Mouse (Mus musculus): ENCODE measurements around the gene Mif. TPM values are rescaled to one million over a fixed set of nuclear protein-coding genes. Genes with fewer than 3 reads are reported as not detected.
"Not testable (repeated sequence)": the region's sequence is repeated elsewhere in the genome, so short reads cannot be mapped to it uniquely, and the experiment has no call there.

Mif gene
- total RNA-seq (2021): 100 to 1,000 TPM; 155 to 170 TPM
- long read RNA-seq, experiment 1, transcript Mif-201 (3 exons, 544 nt): major isoform, 108 of 110 reads
- long read RNA-seq, experiment 1, partial matches to known transcripts: 0 of 110 reads
- long read RNA-seq, experiment 1, other reads (novel, unspliced or antisense): 0 of 110 reads
- long read RNA-seq, experiment 2, transcript Mif-201 (3 exons, 544 nt): major isoform, 149 of 149 reads
- long read RNA-seq, experiment 2, partial matches to known transcripts: 0 of 149 reads
- long read RNA-seq, experiment 2, other reads (novel, unspliced or antisense): 0 of 149 reads

- peak; percentile 87 for DNase-seq
- intact Hi-C loops (cut with DNase I; ENCODE audit: low total_unique reads): not testable (repeated sequence)
These were observed at the start of gene Mif for GRCm38 (mm10) chr10:75859786-75860470. Gene Mif (minus strand): TSS chr10:75860240.

GRCm38 (mm10) chr10:75906882-75907281 lies 46.8 kb upstream of the Mif start:
- DNase-seq: no peak
- intact Hi-C loops (cut with DNase I; ENCODE audit: low total_unique reads): no loop called here

GRCm38 (mm10) chr10:75904391-75904790 lies 44.4 kb upstream of the Mif start:
- DNase-seq: no peak
- intact Hi-C loops (cut with DNase I; ENCODE audit: low total_unique reads): no loop called here

- DNase-seq: peak; percentile 75
These were observed 38.8 kb upstream of the Mif start for GRCm38 (mm10) chr10:75898846-75899245.

DNA sequence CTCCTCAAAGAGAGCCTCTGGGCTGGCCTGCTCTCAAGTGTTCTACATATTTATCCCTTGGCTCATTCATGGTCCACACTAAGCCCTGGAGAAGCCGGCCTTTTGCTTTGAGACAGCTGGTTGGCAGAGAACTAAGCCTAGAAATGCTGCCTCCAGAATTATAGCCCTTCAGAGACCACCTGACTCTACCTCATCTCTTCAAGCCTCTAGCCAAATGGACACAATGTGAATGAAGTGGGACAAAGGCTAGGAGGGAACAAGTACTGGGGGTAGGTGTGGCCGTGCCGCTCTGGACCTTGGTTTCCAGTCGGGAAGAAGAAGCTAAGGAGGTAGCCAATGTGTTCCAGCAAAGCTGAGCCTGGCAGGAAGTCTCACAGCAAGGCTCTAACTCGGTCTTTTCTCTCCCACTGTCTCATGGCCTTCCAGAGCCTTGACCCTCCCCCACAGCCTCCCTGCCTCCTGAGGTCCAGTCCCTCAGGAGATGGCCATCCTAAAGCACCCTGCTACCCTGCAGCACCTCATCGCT lies 38.1 kb upstream of the Mif start:
- intact Hi-C loops (cut with DNase I; ENCODE audit: low total_unique reads): loop anchor here (5.0 kb wide), 1 partner anchor 49 kb away; no protein-coding TSS in a partner anchor
- no peak for DNase-seq

More at GRCm38 (mm10) chr10:75898846-75899245, 38.8 kb upstream of the Mif start:
- intact Hi-C loops (cut with DNase I; ENCODE audit: low total_unique reads): loop anchor here (5.0 kb wide), 1 partner anchor 48 kb away; no protein-coding TSS in a partner anchor

DNA sequence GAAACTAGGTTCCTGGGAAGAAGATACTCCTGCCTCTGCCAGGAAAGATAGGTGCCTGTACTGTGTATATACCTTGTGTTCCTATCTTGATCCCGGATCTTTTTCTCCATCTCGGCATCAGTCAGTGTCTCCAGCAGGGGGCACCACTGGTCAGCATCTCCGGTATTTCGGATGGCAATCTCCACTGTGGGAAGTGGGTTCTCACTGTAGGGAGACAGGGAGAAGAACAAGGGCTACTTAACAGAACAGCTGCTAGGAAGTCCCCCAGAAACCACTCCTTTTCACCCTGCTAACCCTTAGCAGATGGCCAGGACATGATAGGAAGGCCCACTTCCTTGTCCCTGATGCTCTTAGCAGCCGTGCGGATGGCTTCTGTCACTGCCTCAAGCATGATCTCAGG lies 37.3 kb upstream of the Mif start:
- intact Hi-C loops (cut with DNase I; ENCODE audit: low total_unique reads): loop anchor here (5.0 kb wide), 1 partner anchor 50 kb away; no protein-coding TSS in a partner anchor
- DNase-seq: peak; percentile 80

DNA sequence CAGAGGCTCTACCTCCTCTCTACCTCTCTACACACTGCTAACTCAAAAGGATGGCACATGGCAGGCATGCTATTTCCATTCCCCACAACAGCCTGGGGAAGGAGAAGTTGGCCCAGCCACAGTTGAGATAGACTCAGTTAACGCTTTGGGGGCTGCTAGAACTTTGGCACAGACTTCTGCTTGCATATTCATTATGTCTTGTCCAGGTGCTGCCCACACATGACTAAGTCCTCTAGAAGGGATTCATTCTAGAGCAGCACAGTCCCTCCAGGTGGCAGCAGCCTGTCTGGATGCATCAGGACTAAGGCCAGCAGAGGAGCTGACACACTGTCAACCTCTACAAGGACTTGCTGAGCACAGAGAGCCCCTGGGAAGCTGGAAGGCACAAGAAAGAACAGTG lies 36.2 kb upstream of the Mif start:
- intact Hi-C loops (cut with DNase I; ENCODE audit: low total_unique reads): loop anchor here (5.0 kb wide), 1 partner anchor 51 kb away; no protein-coding TSS in a partner anchor
- no peak for DNase-seq

- intact Hi-C loops (cut with DNase I; ENCODE audit: low total_unique reads): loop anchor here (5.0 kb wide), 1 partner anchor 52 kb away; no protein-coding TSS in a partner anchor
- DNase-seq: no peak
These were observed 35.7 kb upstream of the Mif start for GRCm38 (mm10) chr10:75895730-75896129.

DNA sequence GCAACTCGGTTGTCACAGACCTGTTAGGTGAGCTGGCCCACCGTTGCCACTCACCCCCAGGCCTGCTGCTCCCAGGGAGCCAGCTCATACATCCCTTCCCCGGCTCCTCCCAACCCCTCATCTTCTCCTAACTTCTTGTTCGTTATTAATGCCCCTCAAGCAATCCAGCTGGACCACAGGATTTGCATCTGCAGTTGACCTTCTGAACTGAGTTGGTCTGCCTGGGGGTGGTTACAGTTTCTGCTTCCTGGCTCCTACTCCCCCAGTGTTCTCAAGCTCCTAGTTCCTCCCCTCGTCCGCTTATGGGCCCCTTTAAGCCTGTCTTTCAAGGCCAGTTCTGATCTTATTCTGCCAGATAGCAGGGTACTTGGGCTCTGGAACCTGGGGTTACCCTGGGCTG lies 34.6 kb upstream of the Mif start:
- intact Hi-C loops (cut with DNase I; ENCODE audit: low total_unique reads): no loop called here
- DNase-seq: no peak

DNA sequence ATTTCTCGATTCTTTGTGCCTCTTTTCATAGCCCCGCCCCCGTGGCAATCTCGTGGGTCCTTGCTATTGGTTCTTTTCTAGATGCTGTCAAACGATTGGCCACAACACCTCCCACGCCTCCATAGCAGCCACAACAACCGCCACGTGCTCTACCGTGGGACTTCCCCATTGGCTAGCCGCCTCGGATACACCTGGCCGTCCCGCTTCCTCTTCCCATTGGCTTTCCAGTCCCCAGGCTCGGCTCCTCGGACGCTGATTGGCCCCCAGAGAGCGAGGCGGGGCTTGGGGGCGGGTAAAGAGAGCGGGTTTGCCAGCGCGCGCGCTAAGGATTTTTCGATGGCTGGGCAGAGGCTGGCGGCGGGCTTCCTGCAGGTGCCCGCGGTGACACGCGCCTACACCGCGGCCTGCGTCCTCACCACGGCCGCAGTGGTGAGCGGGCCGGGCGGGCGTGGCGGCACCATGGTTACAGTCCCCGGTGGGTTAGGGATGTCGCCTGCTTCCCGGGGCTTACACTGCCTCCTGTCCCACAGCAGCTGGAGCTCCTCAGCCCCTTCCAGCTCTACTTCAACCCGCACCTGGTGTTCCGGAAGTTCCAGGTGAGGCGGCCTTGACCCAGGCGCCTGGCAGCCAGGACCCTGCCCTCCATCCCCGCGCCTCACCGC lies 33.2 kb upstream of the Mif start, which contains the start of gene Derl3:
Gene Derl3, plus strand, starts transcription at position 325 of the 662 bp plus-strand sequence.
- peak; percentile 86 for DNase-seq
- intact Hi-C loops (cut with DNase I; ENCODE audit: low total_unique reads): no loop called here

- intact Hi-C loops (cut with DNase I; ENCODE audit: low total_unique reads): no loop called here
- no peak for DNase-seq
These were observed 29.5 kb upstream of the Mif start for GRCm38 (mm10) chr10:75889406-75890153.

GRCm38 (mm10) chr10:75887504-75887903 lies 27.5 kb upstream of the Mif start:
- intact Hi-C loops (cut with DNase I; ENCODE audit: low total_unique reads); DNase-seq: not testable (repeated sequence)

DNA sequence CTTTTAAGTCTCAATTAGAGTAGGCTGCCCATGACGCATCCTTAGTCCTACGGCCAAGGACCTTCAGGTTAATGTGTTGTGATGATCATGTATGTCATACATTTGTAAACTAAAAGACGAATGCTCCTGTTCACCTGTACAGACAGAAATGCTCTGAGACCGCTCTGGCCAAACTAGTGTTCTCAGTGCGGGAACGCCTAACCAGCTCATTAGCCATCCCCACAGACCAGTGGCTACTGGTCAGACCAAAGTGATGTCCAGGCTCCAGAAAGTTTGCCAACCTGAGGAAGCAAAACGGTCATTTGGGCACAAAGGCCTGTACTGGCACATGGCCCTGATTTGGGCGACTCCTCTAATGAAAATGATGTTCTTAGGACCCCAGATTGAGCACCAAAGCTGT lies 24.7 kb upstream of the Mif start:
- DNase-seq: no peak
- intact Hi-C loops (cut with DNase I; ENCODE audit: low total_unique reads): no loop called here

DNA sequence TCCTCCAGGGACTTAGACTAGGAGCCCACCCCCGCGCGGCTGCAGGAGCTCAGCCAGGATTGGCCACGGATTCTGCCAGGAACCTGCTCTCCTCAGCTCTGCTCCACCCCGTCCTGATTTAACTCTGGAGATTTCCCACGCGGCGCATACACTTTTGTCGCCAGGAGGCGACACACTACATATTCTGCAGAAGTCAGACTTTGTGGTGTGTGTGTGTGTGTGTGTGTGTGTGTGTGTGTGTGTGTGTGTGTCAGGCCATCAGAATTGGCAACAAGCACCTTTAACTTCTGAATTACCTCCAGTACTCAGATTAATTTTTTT lies 23.2 kb upstream of the Mif start:
- intact Hi-C loops (cut with DNase I; ENCODE audit: low total_unique reads): no loop called here
- peak; percentile 80 for DNase-seq

DNA sequence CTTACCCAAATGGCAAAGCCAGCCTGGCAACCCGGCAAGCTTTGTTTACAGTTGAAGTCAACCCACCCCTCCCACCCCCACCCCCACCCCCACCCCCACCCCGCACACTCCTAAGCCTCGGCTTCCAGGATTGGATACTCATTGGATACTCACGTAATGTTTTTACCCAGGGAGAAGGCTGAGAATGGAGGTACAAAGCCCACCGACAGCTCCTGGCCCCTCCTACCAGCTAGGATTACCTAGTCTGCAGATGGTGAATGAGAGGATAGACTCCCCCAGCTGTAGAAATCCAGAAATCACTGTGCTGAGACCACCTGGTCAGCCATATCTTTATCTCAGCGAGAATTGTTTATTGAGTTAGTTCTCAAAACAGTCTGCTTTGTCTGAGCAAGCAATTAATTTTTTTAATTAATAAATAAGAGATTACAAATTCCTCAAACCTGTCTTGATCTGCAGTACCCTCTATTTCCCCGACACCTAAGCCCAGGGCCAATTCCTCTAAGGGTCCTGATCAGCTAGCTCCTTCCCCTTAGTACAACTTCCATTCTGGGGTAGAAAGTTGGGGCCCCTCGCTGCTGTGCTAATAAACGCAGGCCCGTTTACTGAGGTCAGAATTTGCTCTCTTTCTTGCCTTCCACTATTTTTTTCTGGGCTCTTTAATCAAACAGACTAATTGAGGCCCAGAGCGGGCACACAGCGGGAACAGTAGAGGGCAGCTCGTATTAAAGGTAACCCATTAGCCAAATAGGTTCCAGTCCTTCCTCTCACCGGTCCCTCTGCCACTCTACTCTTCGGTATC lies 22.6 kb upstream of the Mif start:
- no peak for DNase-seq
- intact Hi-C loops (cut with DNase I; ENCODE audit: low total_unique reads): no loop called here

GRCm38 (mm10) chr10:75881578-75882432 lies 21.8 kb upstream of the Mif start:
- DNase-seq: no peak
- intact Hi-C loops (cut with DNase I; ENCODE audit: low total_unique reads): no loop called here

DNA sequence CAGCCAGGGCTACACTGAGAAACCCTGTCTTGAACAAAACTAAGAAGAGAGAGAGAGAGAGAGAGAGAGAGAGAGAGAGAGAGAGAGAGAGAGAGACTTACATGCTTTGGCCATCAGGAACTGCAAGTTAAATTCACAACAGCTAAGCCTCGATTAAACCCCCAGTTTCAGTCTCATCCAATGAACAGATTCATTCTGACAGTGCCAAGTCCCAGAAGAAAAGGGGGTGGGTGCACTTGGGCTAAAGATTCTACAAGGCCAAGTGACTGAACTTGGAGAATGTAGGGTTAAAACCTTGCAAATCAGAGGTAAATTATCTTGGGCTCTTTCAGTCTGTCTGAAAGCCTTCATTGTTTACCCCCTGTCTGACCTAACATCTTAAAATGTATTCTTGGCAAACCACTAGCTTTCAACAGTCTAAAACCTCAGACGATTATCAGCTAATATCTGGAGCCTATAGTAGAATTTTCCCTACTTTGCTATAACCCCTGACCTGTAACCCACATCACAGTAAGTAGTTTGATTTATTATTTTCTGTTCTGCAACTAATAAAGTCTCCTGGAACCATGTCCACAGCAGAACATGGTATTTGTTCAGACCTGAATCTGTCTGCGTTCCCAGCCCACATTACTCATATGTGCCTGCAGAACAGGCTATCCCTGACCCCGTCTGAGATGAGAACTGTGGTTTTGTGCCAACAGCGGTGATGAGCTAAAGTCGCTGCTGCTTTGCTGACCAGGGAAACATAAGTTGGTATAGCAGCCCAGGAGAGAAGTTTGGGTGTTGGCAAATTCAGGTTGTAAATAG lies 20.9 kb upstream of the Mif start:
- no peak for DNase-seq
- intact Hi-C loops (cut with DNase I; ENCODE audit: low total_unique reads): no loop called here
